Mouse (Mus musculus): ENCODE results near the gene Mndal.
"Not testable (repeated sequence)": the region's sequence is repeated elsewhere in the genome, so short reads cannot be mapped to it uniquely, and the experiment has no call there.

The Mndal gene

GRCm38 (mm10) chr1:173889741-173890140 lies 52.5 kb downstream of the Mndal start:
- not testable (repeated sequence) for DNase-seq (ENCODE audit: low read depth, low spot score)

- not testable (repeated sequence) for DNase-seq (ENCODE audit: low read depth, low spot score)
These were observed 55.1 kb downstream of the Mndal start for GRCm38 (mm10) chr1:173887026-173887787.

- DNase-seq (ENCODE audit: low read depth, low spot score) = not testable (repeated sequence)
These were observed 62.2 kb downstream of the Mndal start for GRCm38 (mm10) chr1:173880004-173880666.

- DNase-seq (ENCODE audit: low read depth, low spot score) = not testable (repeated sequence)
These were observed 62.9 kb downstream of the Mndal start for GRCm38 (mm10) chr1:173879225-173879987.

- DNase-seq (ENCODE audit: low read depth, low spot score) = not testable (repeated sequence)
These were observed 64.0 kb downstream of the Mndal start for GRCm38 (mm10) chr1:173878264-173878663.

- DNase-seq (ENCODE audit: low read depth, low spot score) = not testable (repeated sequence)
These were observed 65.2 kb downstream of the Mndal start for GRCm38 (mm10) chr1:173877125-173877524.

- DNase-seq (ENCODE audit: low read depth, low spot score) = not testable (repeated sequence)
These were observed 73.7 kb downstream of the Mndal start for GRCm38 (mm10) chr1:173868586-173868985.

- no peak for DNase-seq (ENCODE audit: low read depth, low spot score)
These were observed 75.8 kb downstream of the Mndal start for GRCm38 (mm10) chr1:173866504-173866903.

- not testable (repeated sequence) for DNase-seq (ENCODE audit: low read depth, low spot score)
These were observed 88.6 kb downstream of the Mndal start for GRCm38 (mm10) chr1:173853711-173854110.

- DNase-seq (ENCODE audit: low read depth, low spot score) = not testable (repeated sequence)
These were observed 89.4 kb downstream of the Mndal start for GRCm38 (mm10) chr1:173852853-173853252.

GRCm38 (mm10) chr1:173846193-173846592 lies 96.1 kb downstream of the Mndal start:
- DNase-seq (ENCODE audit: low read depth, low spot score) = not testable (repeated sequence)

GRCm38 (mm10) chr1:173844754-173845153 lies 97.5 kb downstream of the Mndal start:
- no peak for DNase-seq (ENCODE audit: low read depth, low spot score)

- DNase-seq (ENCODE audit: low read depth, low spot score) = not testable (repeated sequence)
These were observed 120.8 kb downstream of the Mndal start for GRCm38 (mm10) chr1:173821481-173821803.

GRCm38 (mm10) chr1:173820794-173821480 lies 121.4 kb downstream of the Mndal start:
- DNase-seq (ENCODE audit: low read depth, low spot score) = not testable (repeated sequence)

- DNase-seq (ENCODE audit: low read depth, low spot score) = not testable (repeated sequence)
These were observed 133.0 kb downstream of the Mndal start for GRCm38 (mm10) chr1:173809294-173809693.

GRCm38 (mm10) chr1:173802689-173803281 lies 139.5 kb downstream of the Mndal start:
- not testable (repeated sequence) for DNase-seq (ENCODE audit: low read depth, low spot score)

GRCm38 (mm10) chr1:173802207-173802606 lies 140.1 kb downstream of the Mndal start:
- not testable (repeated sequence) for DNase-seq (ENCODE audit: low read depth, low spot score)

- DNase-seq (ENCODE audit: low read depth, low spot score) = not testable (repeated sequence)
These were observed 140.5 kb downstream of the Mndal start for GRCm38 (mm10) chr1:173801791-173802190.
